Mouse (Mus musculus): ENCODE measurements around the gene Herc4.

- TF ChIP-seq CTCF (IDR thresholded peaks at IDR 0.05; ENCODE audit: control insufficient read depth, insufficient read depth, insufficient replicate concordance, low read depth, low read length) (no peak), POLR2A (IDR thresholded peaks at IDR 0.05; ENCODE audit: control insufficient read depth, low read depth, low read length) (no peak)
Observed at GRCm38 (mm10) chr10:63277010-63277409, 33.4 kb downstream of the Herc4 start.
